ENCODE assay signal across 7 mouse cellular contexts in genomic region chr19:40366163-40366941, GRCm38 (mm10).
DNase-seq lines count a peak whose midpoint lies in the region; ATAC-seq and TF ChIP-seq lines count a peak whose summit lies in the region.

No protein-coding gene starts in this region.

- H3K9ac ChIP-seq in CH12.LX (ENCODE audit: insufficient read depth, low read depth) = 0 out of 2 replicates have a peak overlapping the region, but pooled peaks have one; percentile 5
- H3K9ac ChIP-seq in embryonic facial prominence, embryonic 13.5 days = 0 out of 2 replicates have a peak overlapping the region, but pooled peaks have one; percentile 51
- no peak overlapping the region for H3K9ac ChIP-seq in heart, embryonic 15.5 days

- no peak for TF ChIP-seq RAD21 in CH12.LX (IDR thresholded peaks at IDR 0.05; ENCODE audit: low read depth, low read length)

- peak overlapping the region; percentile 48; the same call in 1 of the 2 replicates for H3K27ac ChIP-seq in CH12.LX (ENCODE audit: insufficient read depth, low read depth)
- no peak overlapping the region; the same call in 1 of the 2 replicates for H3K27ac ChIP-seq in embryonic facial prominence, embryonic 13.5 days
- peak overlapping the region; percentile 91 for H3K27ac ChIP-seq in heart, embryonic 15.5 days

- peak overlapping the region; percentile 91 for H3K4me2 ChIP-seq in CH12.LX (ENCODE audit: insufficient read depth, low read depth, poor library complexity, severe bottlenecking)
- H3K4me2 ChIP-seq in embryonic facial prominence, embryonic 13.5 days = peak overlapping the region; percentile 44
- peak overlapping the region; percentile 28; the same call in 1 of the 2 replicates for H3K4me2 ChIP-seq in heart, embryonic 15.5 days

- dilution Hi-C loops in CH12.LX (cut with MboI; ENCODE audit: extremely low pct_ligation_motif_present, extremely low pct_unique_long_range_greater_than_20kb, low sequenced_read_pairs) = no loop called here

- TF ChIP-seq EP300 in CH12.LX (IDR thresholded peaks at IDR 0.05; ENCODE audit: low read length) = 0 out of 2 replicates have a peak, but pooled peaks have one; percentile 7

- H3K79me2 ChIP-seq in CH12.LX (replicated peaks; ENCODE audit: control insufficient read depth, extremely low read depth, insufficient read depth, poor library complexity, severe bottlenecking) = no peaks in the 10 kb centered on the region

- H3K4me1 ChIP-seq in CH12.LX (ENCODE audit: control insufficient read depth in 1 of 2, insufficient read depth in 2 of 2) = peaks cover 10 to 45% of the 10 kb centered on the region in 2 experiments
- peaks cover 17% of the 10 kb centered on the region for H3K4me1 ChIP-seq in embryonic facial prominence, embryonic 13.5 days
- peaks cover 78% of the 10 kb centered on the region for H3K4me1 ChIP-seq in heart, embryonic 15.5 days (replicated peaks)

- in situ Hi-C loops in CH12.LX (cut with MboI; ENCODE audit: low pct_ligation_motif_present, low pct_unique_long_range_greater_than_20kb, low sequenced_read_pairs) = no loop called here

- peak overlapping the region in 1 of 3 experiments; percentile 9 for H3K4me3 ChIP-seq in CH12.LX (replicated peaks in 1 of 3; ENCODE audit: low read depth in 2 of 3, low read length in 2 of 3, poor library complexity in 1 of 3)
- H3K4me3 ChIP-seq in embryonic facial prominence, embryonic 13.5 days = peak overlapping the region; percentile 10; the same call in 1 of the 2 replicates
- H3K4me3 ChIP-seq in heart, embryonic 15.5 days = no peak overlapping the region

- ATAC-seq in embryonic facial prominence, embryonic 13.5 days (ENCODE audit: insufficient number of reproducible peaks, insufficient read depth, low FRiP score, low TSS enrichment, low read depth) = no peak
- ATAC-seq in heart, embryonic 15.5 days (replicated peaks; ENCODE audit: insufficient number of reproducible peaks, insufficient read depth, low FRiP score, low read depth) = peak; percentile 12; the same call in 1 of the 2 replicates
- ATAC-seq in megakaryocyte progenitor cell, adult 5-6 weeks (replicated peaks; ENCODE audit: poor library complexity) = peak; percentile 70

- TF ChIP-seq POLR2A in CH12.LX (IDR thresholded peaks at IDR 0.05; ENCODE audit: low read depth, low read length) = peak; percentile 46; the same call in 1 of the 2 replicates

- peaks cover 4% of the 10 kb centered on the region for H3K9me3 ChIP-seq in CH12.LX (replicated peaks; ENCODE audit: low read length)
- no peaks in the 10 kb centered on the region; the same call in 1 of the 2 replicates for H3K9me3 ChIP-seq in embryonic facial prominence, embryonic 13.5 days
- H3K9me3 ChIP-seq in heart, embryonic 15.5 days (replicated peaks) = no peaks in the 10 kb centered on the region

- H3K36me3 ChIP-seq in CH12.LX (replicated peaks in 1 of 2; ENCODE audit: control insufficient read depth in 1 of 2, insufficient read depth in 1 of 2, low read length in 1 of 2) = peaks cover 2 to 47% of the 10 kb centered on the region in 2 experiments
- H3K36me3 ChIP-seq in embryonic facial prominence, embryonic 13.5 days = peaks cover 13% of the 10 kb centered on the region
- H3K36me3 ChIP-seq in heart, embryonic 15.5 days = peaks cover 27% of the 10 kb centered on the region

- TF ChIP-seq CTCF in CH12.LX (conservative IDR thresholded peaks at IDR 0.05 in 1 of 2, IDR thresholded peaks at IDR 0.05 in 1 of 2; ENCODE audit: low read depth in 2 of 2, low read length in 2 of 2) = no peak

- WGBS in embryonic facial prominence, embryonic 13.5 days = 22% methylated on average over 11 of the region's 11 CpGs
- WGBS in heart, embryonic 15.5 days = 36% methylated on average over 11 of the region's 11 CpGs

- H3K27me3 ChIP-seq in CH12.LX (replicated peaks) = no peaks in the 10 kb centered on the region
- no peaks in the 10 kb centered on the region for H3K27me3 ChIP-seq in embryonic facial prominence, embryonic 13.5 days
- no peaks in the 10 kb centered on the region for H3K27me3 ChIP-seq in heart, embryonic 15.5 days

- peak; percentile 91 for DNase-seq in CH12.LX (ENCODE audit: extremely low read depth)
- DNase-seq in T-cell, adult 2 months (ENCODE audit: low spot score) = peak; percentile 34
- peak; percentile 73 for DNase-seq in kidney, postnatal 10 days
- peak; percentile 71 for DNase-seq in testis, postnatal 10 days (ENCODE audit: low spot score)

TF ChIP-seq in CH12.LX, 34 proteins besides CTCF, POLR2A, EP300 and RAD21:
- TF ChIP-seq USF1 (IDR thresholded peaks at IDR 0.05; ENCODE audit: low read depth, low read length) = peak; percentile 55
- peak; percentile 64 for TF ChIP-seq BHLHE40 (IDR thresholded peaks at IDR 0.05; ENCODE audit: low read depth, low read length)
- TF ChIP-seq USF2 (conservative IDR thresholded peaks at IDR 0.05; ENCODE audit: low read depth, low read length) = peak; percentile 38; the same call in 1 of the 2 replicates
- no peak for TF ChIP-seq POLR2AphosphoS2 (IDR thresholded peaks at IDR 0.05; ENCODE audit: low read depth, low read length)
- TF ChIP-seq KAT2A (IDR thresholded peaks at IDR 0.05; ENCODE audit: insufficient replicate concordance, low read length) = 0 out of 2 replicates have a peak, but pooled peaks have one; percentile 27
- TF ChIP-seq MEF2A (IDR thresholded peaks at IDR 0.05; ENCODE audit: borderline replicate concordance, low read depth, low read length) = peak; percentile 28; the same call in 1 of the 2 replicates
- peak; percentile 43; the same call in 1 of the 2 replicates for TF ChIP-seq ZMIZ1 (IDR thresholded peaks at IDR 0.05; ENCODE audit: low read depth, low read length)
- TF ChIP-seq SMC3 (IDR thresholded peaks at IDR 0.05; ENCODE audit: low read depth, low read length) = no peak
- peak; percentile 49; the same call in 1 of the 2 replicates for TF ChIP-seq SIN3A (IDR thresholded peaks at IDR 0.05; ENCODE audit: low read length)
- TF ChIP-seq MAZ (IDR thresholded peaks at IDR 0.05; ENCODE audit: low read depth, low read length) = no peak
- TF ChIP-seq ELF1 (IDR thresholded peaks at IDR 0.05; ENCODE audit: low read depth, low read length) = peak; percentile 15; the same call in 1 of the 2 replicates
- TF ChIP-seq MXI1 (IDR thresholded peaks at IDR 0.05; ENCODE audit: low read depth, low read length) = peak; percentile 85
- TF ChIP-seq RCOR1 (conservative IDR thresholded peaks at IDR 0.05; ENCODE audit: low read depth, low read length) = no peak
- TF ChIP-seq UBTF (IDR thresholded peaks at IDR 0.05; ENCODE audit: low read depth, low read length) = no peak
- TF ChIP-seq MAX (IDR thresholded peaks at IDR 0.05; ENCODE audit: low read length) = peak; percentile 83
- 0 out of 2 replicates have a peak, but pooled peaks have one; percentile 17 for TF ChIP-seq ZNF384 (IDR thresholded peaks at IDR 0.05; ENCODE audit: low read depth, low read length)
- peak; percentile 70 for TF ChIP-seq IRF4 (IDR thresholded peaks at IDR 0.05; ENCODE audit: low read depth, low read length)
- no peak for TF ChIP-seq JUN (IDR thresholded peaks at IDR 0.05; ENCODE audit: insufficient read depth, low read depth, low read length)
- no peak for TF ChIP-seq MAFK (IDR thresholded peaks at IDR 0.05; ENCODE audit: insufficient replicate concordance, low read length)
- peak; percentile 61 for TF ChIP-seq ETS1 (conservative IDR thresholded peaks at IDR 0.05; ENCODE audit: low read depth, low read length)
- no peak for TF ChIP-seq ZKSCAN1 (IDR thresholded peaks at IDR 0.05; ENCODE audit: borderline replicate concordance, low read depth, low read length)
- no peak for TF ChIP-seq PAX5 (IDR thresholded peaks at IDR 0.05; ENCODE audit: low read length)
- no peak for TF ChIP-seq CHD2 (IDR thresholded peaks at IDR 0.05; ENCODE audit: low read length)
- TF ChIP-seq NELFE (IDR thresholded peaks at IDR 0.05; ENCODE audit: low read depth, low read length) = no peak
- TF ChIP-seq ZC3H11A (IDR thresholded peaks at IDR 0.05; ENCODE audit: low read depth, low read length) = no peak
- TF ChIP-seq JUND (conservative IDR thresholded peaks at IDR 0.05; ENCODE audit: low read depth, low read length) = 0 out of 2 replicates have a peak, but pooled peaks have one; percentile 16
- peak; percentile 83 for TF ChIP-seq MYC (IDR thresholded peaks at IDR 0.05; ENCODE audit: low read depth, low read length)
- TF ChIP-seq CHD1 (IDR thresholded peaks at IDR 0.05; ENCODE audit: low read depth, low read length) = no peak
TF ChIP-seq in CH12.LX: peak in this region for 15.

Comparison
In these comparisons a context has a peak if more than half of its experiments do, and no peak if none do; other contexts are left out.
1. DNase-seq: peak in every context shown above with its lines; median percentile 91 in CH12.LX; 73 in kidney, postnatal 10 days; 71 in testis, postnatal 10 days; 34 in T-cell, adult 2 months.
2. H3K4me2 ChIP-seq: peak in every context shown above with its lines; median percentile 91 in CH12.LX; 44 in embryonic facial prominence, embryonic 13.5 days; 28 in heart, embryonic 15.5 days.